Mouse (Mus musculus): ENCODE measurements at regions not wholly inside any gene's neighbourhood (a gene's known extent, or its start where the extent isn't known, plus 50 kb on each side); places are given as distances from the start of the nearest gene placed in this dataset.

GRCm38 (mm10) chr14:67170248-67170647 is 1161.2 kb upstream of the Gulo start:
- TF ChIP-seq POLR2A (IDR thresholded peaks at IDR 0.05; ENCODE audit: insufficient read depth, low read length) (no peak), CTCF (IDR thresholded peaks at IDR 0.05; ENCODE audit: low read depth, low read length) (no peak)

All from ES-Bruce4 (cell line).